Mouse (Mus musculus) bone marrow, adult 2 months (tissue): ENCODE measurements around the gene Nrxn2.

Experiments used
- CTCF ChIP-seq: fragments of 200-500 bp; IDR thresholded peaks from 2 replicates; pipeline ENCODE4 v1.5.1; 2011; ENCODE audit warnings: low read length, control low read depth; ENCODE audit not compliant: control insufficient read depth, insufficient read depth
- POLR2A ChIP-seq: fragments of 200-500 bp; IDR thresholded peaks from 2 replicates; pipeline ENCODE4 v1.6.1; 2011; ENCODE audit warnings: low read depth, mild to moderate bottlenecking, control low read depth, low read length, borderline replicate concordance; ENCODE audit not compliant: control insufficient read depth

- TF ChIP-seq POLR2A = no peak
- TF ChIP-seq CTCF = no peak
These were observed 1.3 kb downstream of the Nrxn2 start for GRCm38 (mm10) chr19:6419805-6420310.
